Mouse (Mus musculus) small intestine, adult 2 months (tissue): ENCODE results near the gene Pigv.

ENCODE experiments used
- CTCF ChIP-seq: fragments of 200-500 bp; IDR thresholded peaks from 2 replicates; pipeline ENCODE4 v1.5.1; 2012; ENCODE audit warnings: low read depth, mild to moderate bottlenecking, control low read depth, inconsistent platforms, low read length, moderate library complexity, mixed read lengths; ENCODE audit not compliant: insufficient replicate concordance, insufficient read length; ENCODE audit errors: extremely low read depth
- POLR2A ChIP-seq: fragments of 200-500 bp; IDR thresholded peaks from 2 replicates; pipeline ENCODE4 v1.6.1; 2012; ENCODE audit warnings: low read depth, mild to moderate bottlenecking, control low read depth, inconsistent platforms, low read length, moderate library complexity

- TF ChIP-seq CTCF (no peak), POLR2A (no peak)
Observed at GRCm38 (mm10) chr4:133627039-133627438, 45.4 kb downstream of the Pigv start.
